Mouse (Mus musculus): ENCODE results near the gene Sympk. TPM values are rescaled to one million over a fixed set of nuclear protein-coding genes. Genes with fewer than 3 reads are reported as not detected.

Sympk gene
- polyA plus RNA-seq, 1 experiment, result 76.1 TPM

DNA sequence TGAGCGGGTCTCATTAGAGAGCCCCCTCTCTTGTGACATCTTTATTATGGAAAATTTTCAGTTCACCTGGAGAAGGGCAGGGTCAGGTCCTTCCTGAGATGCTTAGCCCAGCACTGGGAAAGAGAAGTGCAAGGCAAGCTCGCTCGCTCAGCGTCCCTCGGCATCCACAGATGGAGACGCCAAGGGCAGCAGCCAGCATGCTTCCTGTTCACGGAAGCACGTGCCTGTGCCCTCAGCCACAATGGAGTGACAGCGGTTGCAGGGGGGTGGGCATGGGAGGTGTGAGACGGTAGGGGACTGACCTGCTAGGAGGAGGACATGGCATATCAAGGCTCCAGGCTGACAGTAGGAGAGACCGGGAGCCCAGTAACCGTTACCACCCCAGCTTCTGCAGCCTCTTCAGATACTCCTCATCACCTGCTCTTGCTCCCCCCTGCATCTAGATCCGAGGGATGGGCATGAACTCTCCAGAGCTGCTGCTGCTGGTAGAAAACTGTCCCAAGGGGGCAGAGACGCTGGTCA, 23.9 kb downstream of the Sympk start:
- no peak for DNase-seq
- 83% methylated on average over 14 of the region's 14 CpGs for WGBS
- H3K4me3 ChIP-seq (replicated peaks; ENCODE audit: extremely low read depth, low read depth, low read length), result no peak overlapping the region
- no peaks in the 10 kb centered on the region for H3K4me1 ChIP-seq (ENCODE audit: control insufficient read depth, insufficient read depth, low read length)
- TF ChIP-seq CTCF (IDR thresholded peaks at IDR 0.05; ENCODE audit: insufficient read depth, low read length) (no peak), POLR2A (IDR thresholded peaks at IDR 0.05; ENCODE audit: borderline replicate concordance, extremely low read depth, low read depth, low read length) (no peak)

DNA sequence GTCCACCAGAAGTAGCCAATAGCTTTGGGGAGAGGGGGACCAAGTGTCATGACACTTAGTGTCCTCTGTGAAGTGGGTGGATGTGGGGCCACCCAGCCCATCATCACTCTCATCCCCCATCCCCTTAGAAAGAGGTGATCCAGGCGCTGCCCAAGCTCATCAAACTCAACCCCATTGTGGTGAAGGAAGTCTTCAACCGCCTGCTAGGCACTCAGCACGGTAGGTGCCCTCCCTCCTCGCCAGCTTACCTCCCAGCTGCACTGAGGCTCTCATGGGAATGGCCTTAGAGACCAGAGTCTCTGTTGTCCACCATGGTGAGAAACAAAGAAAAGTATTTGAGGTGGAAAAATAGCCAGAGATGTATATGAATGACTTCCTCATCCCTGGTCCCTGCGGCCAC, 25.1 kb downstream of the Sympk start:
- no peak for DNase-seq
- Histone ChIP-seq H3K4me3 (replicated peaks; ENCODE audit: extremely low read depth, low read depth, low read length) (no peak overlapping the region), H3K4me1 (ENCODE audit: control insufficient read depth, insufficient read depth, low read length) (no peaks in the 10 kb centered on the region)
- no peak for TF ChIP-seq CTCF (IDR thresholded peaks at IDR 0.05; ENCODE audit: insufficient read depth, low read length)
- TF ChIP-seq POLR2A (IDR thresholded peaks at IDR 0.05; ENCODE audit: borderline replicate concordance, extremely low read depth, low read depth, low read length), result no peak
- 91% methylated on average over 5 of the region's 5 CpGs for whole genome bisulfite sequencing

DNA sequence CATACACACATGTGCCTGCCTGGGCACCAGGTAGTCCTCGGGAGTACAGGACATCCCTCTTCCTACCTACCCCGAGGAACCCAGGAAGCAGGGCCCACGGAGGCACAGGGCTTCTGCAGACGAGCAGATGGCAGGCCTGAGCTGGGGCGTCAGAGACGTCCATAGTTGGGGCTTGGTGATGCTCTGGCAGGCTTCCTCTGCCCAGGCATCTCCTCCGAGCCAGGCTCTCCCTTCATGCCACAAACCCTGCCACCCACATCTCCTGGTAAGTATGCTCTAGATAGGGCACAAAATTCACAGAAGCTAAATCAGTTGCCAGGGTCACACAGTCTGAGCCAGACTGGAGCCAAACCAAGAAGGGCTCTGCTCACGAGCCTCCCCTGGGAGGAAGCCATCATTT, 26.0 kb downstream of the Sympk start:
- no peak for TF ChIP-seq POLR2A (IDR thresholded peaks at IDR 0.05; ENCODE audit: borderline replicate concordance, extremely low read depth, low read depth, low read length)
- TF ChIP-seq CTCF (IDR thresholded peaks at IDR 0.05; ENCODE audit: insufficient read depth, low read length), result no peak
- 75% methylated on average over 8 of the region's 8 CpGs for WGBS
- Histone ChIP-seq H3K4me1 (ENCODE audit: control insufficient read depth, insufficient read depth, low read length) (no peaks in the 10 kb centered on the region), H3K4me3 (replicated peaks; ENCODE audit: extremely low read depth, low read depth, low read length) (no peak overlapping the region)
- no peak for DNase-seq

- no peak for DNase-seq
- no peak for TF ChIP-seq POLR2A (IDR thresholded peaks at IDR 0.05; ENCODE audit: borderline replicate concordance, extremely low read depth, low read depth, low read length)
- TF ChIP-seq CTCF (IDR thresholded peaks at IDR 0.05; ENCODE audit: insufficient read depth, low read length), result no peak
- no peaks in the 10 kb centered on the region for H3K4me1 ChIP-seq (ENCODE audit: control insufficient read depth, insufficient read depth, low read length)
- 45% methylated on average over 4 of the region's 4 CpGs for WGBS
- no peak overlapping the region for H3K4me3 ChIP-seq (replicated peaks; ENCODE audit: extremely low read depth, low read depth, low read length)
Observed at GRCm38 (mm10) chr7:19051161-19051560, 27.0 kb downstream of the Sympk start.

DNA sequence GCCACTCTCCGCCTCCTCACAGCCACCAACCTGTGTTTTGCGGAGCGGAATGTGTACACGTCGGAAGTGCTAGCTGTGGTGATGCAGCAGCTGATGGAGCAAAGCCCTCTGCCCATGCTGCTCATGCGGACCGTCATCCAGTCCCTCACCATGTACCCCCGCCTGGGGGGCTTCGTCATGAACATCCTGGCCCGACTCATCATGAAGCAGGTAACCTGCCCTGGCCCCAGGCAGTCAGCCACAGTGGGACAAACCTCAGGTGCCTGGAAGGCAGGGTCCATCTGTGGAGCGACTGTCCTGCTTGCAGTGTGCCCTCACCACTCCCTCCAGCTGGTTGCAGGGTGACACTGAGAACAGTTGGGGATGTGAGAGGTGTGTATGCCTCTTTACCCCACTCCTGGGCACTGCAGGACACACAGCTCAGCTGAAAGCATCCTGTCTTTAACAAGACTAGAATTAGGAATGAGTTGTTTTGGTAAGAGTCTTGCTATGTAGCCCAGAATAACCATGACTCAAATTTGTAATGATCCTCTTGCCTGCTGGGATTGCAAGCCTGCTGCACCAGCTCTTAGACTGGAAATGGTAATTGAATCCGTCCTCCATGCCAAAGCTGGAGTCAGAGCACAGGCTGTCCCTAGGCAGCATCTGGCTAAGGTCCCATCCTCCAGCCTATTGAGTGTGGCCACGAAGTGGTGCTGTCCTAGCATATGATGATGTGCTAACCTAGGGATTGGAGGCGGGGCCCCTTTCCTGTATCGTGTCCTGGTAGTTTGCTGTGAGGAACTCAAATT, 28.4 kb downstream of the Sympk start:
- Histone ChIP-seq H3K4me3 (replicated peaks; ENCODE audit: extremely low read depth, low read depth, low read length) (no peak overlapping the region), H3K4me1 (ENCODE audit: control insufficient read depth, insufficient read depth, low read length) (no peaks in the 10 kb centered on the region)
- no peak for DNase-seq
- WGBS, result 89% methylated on average over 15 of the region's 15 CpGs
- TF ChIP-seq CTCF (IDR thresholded peaks at IDR 0.05; ENCODE audit: insufficient read depth, low read length) (no peak), POLR2A (IDR thresholded peaks at IDR 0.05; ENCODE audit: borderline replicate concordance, extremely low read depth, low read depth, low read length) (no peak)

GRCm38 (mm10) chr7:19053136-19053532, 29.0 kb downstream of the Sympk start:
- WGBS, result 84% methylated on average over 7 of the region's 7 CpGs
- Histone ChIP-seq H3K4me3 (replicated peaks; ENCODE audit: extremely low read depth, low read depth, low read length) (no peak overlapping the region), H3K4me1 (ENCODE audit: control insufficient read depth, insufficient read depth, low read length) (no peaks in the 10 kb centered on the region)
- TF ChIP-seq CTCF (IDR thresholded peaks at IDR 0.05; ENCODE audit: insufficient read depth, low read length) (no peak), POLR2A (IDR thresholded peaks at IDR 0.05; ENCODE audit: borderline replicate concordance, extremely low read depth, low read depth, low read length) (no peak)
- DNase-seq, result no peak

DNA sequence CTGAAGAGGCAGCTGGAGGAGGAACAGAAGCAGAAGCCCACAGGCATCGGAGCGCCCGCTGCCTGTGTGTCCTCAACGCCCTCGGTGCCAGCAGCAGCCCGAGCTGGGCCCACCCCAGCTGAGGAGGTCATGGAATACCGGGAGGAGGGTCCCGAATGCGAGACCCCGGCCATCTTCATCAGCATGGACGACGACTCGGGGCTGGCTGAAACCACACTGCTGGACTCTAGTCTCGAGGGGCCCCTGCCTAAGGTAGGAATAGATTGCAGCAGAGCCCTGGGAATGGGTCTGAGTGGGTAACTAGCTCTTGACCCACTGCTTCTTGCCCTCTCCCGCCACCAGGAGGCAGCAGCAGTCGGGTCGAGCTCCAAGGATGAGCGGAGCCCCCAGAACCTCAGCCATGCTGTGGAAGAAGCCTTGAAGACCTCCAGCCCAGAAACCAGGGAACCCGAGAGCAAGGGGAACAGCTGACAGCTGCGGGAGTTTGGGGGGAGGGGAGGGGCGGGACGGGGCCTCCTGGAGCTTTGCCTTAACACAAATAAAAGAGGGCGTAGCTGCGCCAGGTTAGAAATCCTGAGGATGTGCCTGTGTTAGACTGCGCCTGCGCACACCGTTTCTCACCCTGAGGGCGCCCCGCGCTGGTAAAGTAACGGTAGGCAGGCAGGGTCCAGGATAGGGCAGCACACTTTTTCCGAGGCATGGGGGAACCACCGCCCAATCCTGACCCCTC, 30.0 kb downstream of the Sympk start, which contains the start of gene Rsph6a:
Gene Rsph6a, plus strand, starts transcription at position 644 of the 730 bp plus-strand sequence.
- Histone ChIP-seq H3K4me3 (replicated peaks; ENCODE audit: extremely low read depth, low read depth, low read length) (no peak within 1 kb of the TSS), H3K4me1 (ENCODE audit: control insufficient read depth, insufficient read depth, low read length) (no peaks in the 10 kb centered on the region)
- 51% methylated on average over 33 of the region's 33 CpGs for WGBS
- DNase-seq, result no peak
- TF ChIP-seq POLR2A (IDR thresholded peaks at IDR 0.05; ENCODE audit: borderline replicate concordance, extremely low read depth, low read depth, low read length), result no peak
- TF ChIP-seq CTCF (IDR thresholded peaks at IDR 0.05; ENCODE audit: insufficient read depth, low read length), result peak; percentile 42

DNA sequence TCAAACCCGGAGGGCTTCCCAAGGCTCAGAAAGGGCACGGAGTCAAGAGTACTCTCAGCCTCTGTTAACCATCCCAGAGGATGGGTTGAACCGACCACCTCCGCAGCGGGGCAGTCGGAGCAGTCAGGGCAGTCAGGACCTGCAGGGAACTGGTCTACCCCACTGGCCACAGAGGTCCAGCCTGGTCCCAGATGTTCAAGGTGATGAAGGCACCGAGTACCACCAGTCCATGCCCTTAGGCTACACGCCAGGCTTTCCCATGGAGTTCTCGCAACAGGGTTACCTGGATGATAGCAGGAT, 30.6 kb downstream of the Sympk start:
- WGBS, result 77% methylated on average over 9 of the region's 9 CpGs
- Histone ChIP-seq H3K4me1 (ENCODE audit: control insufficient read depth, insufficient read depth, low read length) (no peaks in the 10 kb centered on the region), H3K4me3 (replicated peaks; ENCODE audit: extremely low read depth, low read depth, low read length) (no peak overlapping the region)
- TF ChIP-seq POLR2A (IDR thresholded peaks at IDR 0.05; ENCODE audit: borderline replicate concordance, extremely low read depth, low read depth, low read length), result no peak
- no peak for TF ChIP-seq CTCF (IDR thresholded peaks at IDR 0.05; ENCODE audit: insufficient read depth, low read length)
- no peak for DNase-seq

- WGBS, result 85% methylated on average over 8 of the region's 8 CpGs
- Histone ChIP-seq H3K4me3 (replicated peaks; ENCODE audit: extremely low read depth, low read depth, low read length) (no peak overlapping the region), H3K4me1 (ENCODE audit: control insufficient read depth, insufficient read depth, low read length) (no peaks in the 10 kb centered on the region)
- TF ChIP-seq CTCF (IDR thresholded peaks at IDR 0.05; ENCODE audit: insufficient read depth, low read length) (no peak), POLR2A (IDR thresholded peaks at IDR 0.05; ENCODE audit: borderline replicate concordance, extremely low read depth, low read depth, low read length) (no peak)
- no peak for DNase-seq
Observed at GRCm38 (mm10) chr7:19055108-19055507, 30.9 kb downstream of the Sympk start.

Data from lung, adult 2 months (tissue).